Mouse (Mus musculus): ENCODE data around the gene Man2a2.

DNA sequence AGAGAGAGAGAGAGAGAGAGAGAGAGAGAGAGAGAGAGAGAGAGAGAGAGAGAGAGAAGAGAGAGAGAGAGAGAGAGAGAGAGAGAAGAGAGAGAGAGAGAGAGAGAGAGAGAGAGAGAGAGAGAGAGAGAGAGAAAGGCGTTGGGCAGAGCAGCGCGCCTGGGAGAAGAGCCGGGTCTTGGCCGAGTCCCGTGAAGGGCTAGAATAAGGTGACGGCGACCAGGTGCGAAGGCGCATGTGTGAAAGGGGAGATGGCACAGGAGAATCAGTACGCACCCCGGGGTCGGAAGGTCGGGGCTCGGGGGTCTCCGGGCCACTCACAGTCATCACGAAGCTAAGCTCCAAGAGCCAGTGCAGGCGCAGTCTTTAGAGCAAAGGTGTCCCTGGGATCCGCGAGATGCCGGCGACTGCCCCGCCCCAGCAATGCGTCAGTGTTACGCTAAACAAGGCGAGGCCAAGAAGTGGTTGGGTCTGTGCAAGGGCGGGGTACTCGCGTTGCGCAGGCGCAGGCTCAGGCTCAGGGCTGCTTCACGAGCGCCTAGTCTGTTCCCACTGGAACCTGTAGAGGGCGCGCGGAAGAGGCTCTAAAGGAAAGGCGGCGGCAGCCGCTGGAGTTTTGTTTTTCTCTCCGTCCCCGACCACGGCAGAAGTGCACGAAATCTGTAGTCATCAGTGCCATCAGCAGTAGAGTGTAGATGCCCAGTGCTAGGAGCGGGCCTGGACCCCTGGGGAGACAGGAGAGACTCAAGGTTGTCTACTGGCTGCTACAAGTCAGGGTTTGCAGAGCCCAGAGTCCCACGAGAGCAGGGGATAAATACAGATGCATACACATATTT, 31.2 kb downstream of the Man2a2 start:
- TF ChIP-seq POLR2A (IDR thresholded peaks at IDR 0.05; ENCODE audit: low read depth, low read length) (peak; percentile 87), CTCF (IDR thresholded peaks at IDR 0.05; ENCODE audit: extremely low read depth, insufficient read length, insufficient replicate concordance, low read depth, low read length) (peak; percentile 89)

Data from small intestine, adult 2 months (tissue).